Mouse (Mus musculus) ES-E14 (cell line): ENCODE data around the gene Myl3. TPM values are rescaled to one million over a fixed set of nuclear protein-coding genes. Genes with fewer than 3 reads are reported as not detected.

Experiments
- DNase-seq: peaks from one replicate; pipeline ENCODE4 v3.0.0-alpha.2; 2013; ENCODE audit warnings: low read depth, low spot score
- H3K27ac ChIP-seq: 2 replicates; pipeline ENCODE4 v1.5.1; 2012; ENCODE audit warnings: low read depth, mild to moderate bottlenecking, low read length, moderate library complexity, mixed read lengths; ENCODE audit not compliant: poor library complexity, insufficient read depth, severe bottlenecking
- H3K36me3 ChIP-seq: 2 replicates; pipeline ENCODE4 v1.6.1; 2012; ENCODE audit warnings: mild to moderate bottlenecking, low read length, moderate library complexity, mixed read lengths; ENCODE audit not compliant: control insufficient read depth, poor library complexity, insufficient read depth, severe bottlenecking
- H3K4me1 ChIP-seq, 2 experiments: fragments of 150-350 bp in 1 of 2; sonication (generic) in 1 of 2; 2 replicates each; pipeline ENCODE4 v1.6.1; 2012; ENCODE audit warnings: low read length in 2 of 2, mild to moderate bottlenecking in 1 of 2, mixed read lengths in 1 of 2; ENCODE audit not compliant: control insufficient read depth in 2 of 2, insufficient read depth in 2 of 2, poor library complexity in 1 of 2
- H3K4me3 ChIP-seq, 2 experiments: fragments of 150-350 bp in 1 of 2; sonication (generic) in 1 of 2; 2 replicates each; pipeline ENCODE4 v1.5.1; 2012; ENCODE audit warnings: low read length in 2 of 2, low read depth in 1 of 2, mild to moderate bottlenecking in 1 of 2, mixed read lengths in 1 of 2; ENCODE audit not compliant: insufficient read depth in 1 of 2, poor library complexity in 1 of 2, severe bottlenecking in 1 of 2
- H3K9ac ChIP-seq: 2 replicates; pipeline ENCODE4 v1.6.1; 2012; ENCODE audit warnings: low read depth, mild to moderate bottlenecking, low read length, mixed read lengths; ENCODE audit not compliant: poor library complexity, insufficient read depth, severe bottlenecking
- H3K9me3 ChIP-seq: fragments of 150-350 bp; sonication (generic); 2 replicates; pipeline ENCODE4 v1.6.1; 2012; ENCODE audit warnings: low read depth, mild to moderate bottlenecking, low read length; ENCODE audit not compliant: control insufficient read depth, insufficient read depth
- CHD2 ChIP-seq: IDR thresholded peaks from 2 replicates; pipeline ENCODE4 v1.6.1; 2014; ENCODE audit warnings: mild to moderate bottlenecking, low read depth, low read length, inconsistent platforms
- HCFC1 ChIP-seq: IDR thresholded peaks from 2 replicates; pipeline ENCODE4 v1.6.1; 2012; ENCODE audit warnings: low read length, inconsistent platforms, borderline replicate concordance; ENCODE audit not compliant: insufficient read depth
- MAFK ChIP-seq: IDR thresholded peaks from 2 replicates; pipeline ENCODE4 v1.6.1; 2014; ENCODE audit warnings: mild to moderate bottlenecking, low read depth, low read length, inconsistent platforms; ENCODE audit not compliant: insufficient read depth
- ZC3H11A ChIP-seq: IDR thresholded peaks from 2 replicates; pipeline ENCODE4 v1.6.1; 2012; ENCODE audit warnings: low read depth, mild to moderate bottlenecking, inconsistent platforms, low read length, borderline replicate concordance
- ZNF384 ChIP-seq: IDR thresholded peaks from 2 replicates; pipeline ENCODE4 v1.6.1; 2012; ENCODE audit warnings: low read depth, low read length, inconsistent platforms
- in situ Hi-C, 2 experiments: fragments of 600-800 bp; cut with MboI; formaldehyde crosslinking; loops; one replicate each; pipeline ENCODE4 v1.15.1; 2025; ENCODE audit warnings: low sequenced_read_pairs in 2 of 2, inconsistent platforms in 1 of 2; ENCODE audit not compliant: unreplicated experiment in 2 of 2
- total RNA-seq: library from RNA; depleted of rRNA; stranded (reverse); fragments of 300-350 nt; gene quantifications from 2 replicates; pipeline ENCODE4 v1.2.3, GENCODE M21; 2012; rRNA removed

Myl3 gene
- total RNA-seq = 0.48 and 0.89 TPM in 2 replicates

GRCm38 (mm10) chr9:110741711-110742294 lies at the start of gene Myl3:
Myl3 (plus strand) TSS chr9:110741861.
- no peak within 1 kb of the TSS for H3K27ac ChIP-seq
- H3K4me1 ChIP-seq = peaks cover 0 to 2% of the 10 kb centered on the region in 2 experiments; a peak in 2 of 4 replicates
- in situ Hi-C loops = no loop called here
- no peak for DNase-seq
- peak within 1 kb of the TSS; percentile 18 for H3K9ac ChIP-seq
- H3K4me3 ChIP-seq = peak within 1 kb of the TSS; percentile 74 to 92
- no peaks in the 10 kb centered on the region for H3K36me3 ChIP-seq
- H3K9me3 ChIP-seq = no peaks in the 10 kb centered on the region
- TF ChIP-seq MAFK = no peak
- TF ChIP-seq HCFC1 = no peak
- TF ChIP-seq ZC3H11A = no peak

GRCm38 (mm10) chr9:110695165-110695755 lies 46.4 kb upstream of the Myl3 start:
- peaks cover 5% of the 10 kb centered on the region; the same call in 1 of the 2 replicates for H3K36me3 ChIP-seq
- TF ChIP-seq HCFC1 (no peak), ZC3H11A (no peak), MAFK (no peak), ZNF384 (no peak), CHD2 (no peak)
- in situ Hi-C loops = no loop called here
- H3K9me3 ChIP-seq = no peaks in the 10 kb centered on the region
- H3K4me3 ChIP-seq = no peak overlapping the region
- no peak overlapping the region for H3K27ac ChIP-seq
- no peak overlapping the region for H3K9ac ChIP-seq
- DNase-seq = no peak
- H3K4me1 ChIP-seq = peaks cover 0 to 6% of the 10 kb centered on the region in 2 experiments; a peak in 1 of 4 replicates

- no peak overlapping the region for H3K9ac ChIP-seq
- H3K4me1 ChIP-seq = peaks cover 0 to 6% of the 10 kb centered on the region in 2 experiments; a peak in 1 of 4 replicates
- H3K27ac ChIP-seq = no peak overlapping the region
- in situ Hi-C loops = no loop called here
- no peak overlapping the region for H3K4me3 ChIP-seq
- peaks cover 5% of the 10 kb centered on the region; the same call in 1 of the 2 replicates for H3K36me3 ChIP-seq
- TF ChIP-seq CHD2 (no peak), ZNF384 (no peak), MAFK (no peak), HCFC1 (no peak), ZC3H11A (no peak)
- no peak for DNase-seq
- no peaks in the 10 kb centered on the region for H3K9me3 ChIP-seq
These were observed 45.2 kb upstream of the Myl3 start for GRCm38 (mm10) chr9:110696427-110696826.

- no peak overlapping the region for H3K27ac ChIP-seq
- in situ Hi-C loops = no loop called here
- H3K9me3 ChIP-seq = no peaks in the 10 kb centered on the region
- H3K36me3 ChIP-seq = peaks cover 5% of the 10 kb centered on the region; the same call in 1 of the 2 replicates
- peaks cover 0 to 6% of the 10 kb centered on the region in 2 experiments; a peak in 1 of 4 replicates for H3K4me1 ChIP-seq
- TF ChIP-seq ZC3H11A (no peak), CHD2 (no peak), ZNF384 (no peak), MAFK (no peak), HCFC1 (no peak)
- no peak for DNase-seq
- H3K4me3 ChIP-seq = no peak overlapping the region
- no peak overlapping the region for H3K9ac ChIP-seq
These were observed 44.2 kb upstream of the Myl3 start for GRCm38 (mm10) chr9:110697465-110697864.
